Mouse (Mus musculus) spleen, adult 2 months (tissue): ENCODE measurements around the gene Cables2. TPM values are rescaled to one million over a fixed set of nuclear protein-coding genes. Genes with fewer than 3 reads are reported as not detected.

Experiments
- DNase-seq, 2 experiments: peaks; one replicate each; pipeline versions ENCODE4 v3.0.0 to v3.0.0-alpha.2; 2012 to 2021; ENCODE audit warnings: low spot score in 2 of 2, low read depth in 1 of 2
- H3K27ac ChIP-seq: fragments of 200-500 bp; 2 replicates; pipeline ENCODE4 v1.5.1; 2012; ENCODE audit warnings: low read length, inconsistent platforms; ENCODE audit not compliant: insufficient read depth
- H3K27me3 ChIP-seq: fragments of 200-500 bp; 2 replicates; pipeline ENCODE4 v1.6.1; 2012; ENCODE audit warnings: mild to moderate bottlenecking, moderate library complexity, low read length, inconsistent platforms; ENCODE audit not compliant: control insufficient read depth, insufficient read depth
- H3K36me3 ChIP-seq: fragments of 200-500 bp; 2 replicates; pipeline ENCODE4 v1.6.1; 2012; ENCODE audit warnings: mild to moderate bottlenecking, low read length, inconsistent platforms; ENCODE audit not compliant: control insufficient read depth, insufficient read depth
- H3K4me1 ChIP-seq: fragments of 200-500 bp; 2 replicates; pipeline ENCODE4 v1.6.1; 2011; ENCODE audit warnings: inconsistent platforms; ENCODE audit not compliant: control insufficient read depth, insufficient read depth, insufficient read length
- H3K4me3 ChIP-seq: fragments of 200-500 bp; 2 replicates; pipeline ENCODE4 v1.5.1; 2011; ENCODE audit warnings: mild to moderate bottlenecking, inconsistent platforms; ENCODE audit not compliant: insufficient read depth, insufficient read length; ENCODE audit errors: extremely low read depth
- CTCF ChIP-seq: fragments of 200-500 bp; IDR thresholded peaks from 2 replicates; pipeline ENCODE4 v1.5.1; 2011; ENCODE audit warnings: mild to moderate bottlenecking, inconsistent platforms; ENCODE audit not compliant: insufficient read depth, insufficient read length, insufficient replicate concordance; ENCODE audit errors: extremely low read depth
- POLR2A ChIP-seq: fragments of 200-500 bp; IDR thresholded peaks from 2 replicates; pipeline ENCODE4 v1.6.1; 2011; ENCODE audit warnings: low read depth, low read length, inconsistent platforms
- WGBS: fragments of 180-500 bp; shearing (Covaris S2); methylation state at CpG from one replicate; pipeline ENCODE4 v1.1.7; 2018; 5-methylcytosine and 5-hydroxymethylcytosine counted together
- polyA plus RNA-seq: library from polyadenylated mRNA; depleted of rRNA; stranded (reverse); fragments of >200 nt; gene quantifications from 2 replicates; pipeline ENCODE4 v1.2.3, GENCODE M21; 2012

Cables2 gene
- polyA plus RNA-seq, 1 experiment: 40.9 TPM

DNA sequence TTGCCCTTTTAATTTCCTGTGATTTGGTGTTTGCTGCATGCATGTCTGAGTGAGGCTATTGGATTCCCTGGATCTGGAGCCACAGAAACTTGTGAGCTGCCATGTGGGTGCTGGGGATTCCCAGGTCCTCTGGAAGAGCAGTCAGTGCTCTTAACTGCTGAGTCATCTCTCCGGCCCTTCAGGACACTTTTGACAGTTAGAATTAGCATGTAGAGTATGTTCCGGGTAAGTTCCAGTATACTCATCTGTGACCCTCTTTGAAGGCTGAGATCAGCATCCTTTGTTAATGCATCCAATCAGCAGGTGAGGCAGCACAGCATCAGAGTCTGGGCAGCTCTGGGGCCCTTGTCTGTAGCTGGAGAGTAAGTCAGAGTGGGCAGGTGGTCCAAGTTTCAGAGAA, 27.0 kb upstream of the Cables2 start:
- TF ChIP-seq CTCF (no peak), POLR2A (no peak)
- H3K27ac ChIP-seq: no peak overlapping the region
- H3K4me3 ChIP-seq: no peak overlapping the region
- no peak for DNase-seq
- H3K27me3 ChIP-seq: no peaks in the 10 kb centered on the region
- no peaks in the 10 kb centered on the region for H3K36me3 ChIP-seq
- no peaks in the 10 kb centered on the region for H3K4me1 ChIP-seq
- WGBS: 40% methylated on average over 2 of the region's 2 CpGs

- no peak for DNase-seq
- TF ChIP-seq POLR2A (no peak), CTCF (no peak)
- H3K36me3 ChIP-seq: no peaks in the 10 kb centered on the region
- no peak overlapping the region for H3K27ac ChIP-seq
- no peaks in the 10 kb centered on the region for H3K27me3 ChIP-seq
- no peak overlapping the region for H3K4me3 ChIP-seq
- WGBS: 92% methylated on average over 8 of the region's 8 CpGs
- H3K4me1 ChIP-seq: no peaks in the 10 kb centered on the region
Observed at GRCm38 (mm10) chr2:180292906-180293305, 19.6 kb upstream of the Cables2 start.

DNA sequence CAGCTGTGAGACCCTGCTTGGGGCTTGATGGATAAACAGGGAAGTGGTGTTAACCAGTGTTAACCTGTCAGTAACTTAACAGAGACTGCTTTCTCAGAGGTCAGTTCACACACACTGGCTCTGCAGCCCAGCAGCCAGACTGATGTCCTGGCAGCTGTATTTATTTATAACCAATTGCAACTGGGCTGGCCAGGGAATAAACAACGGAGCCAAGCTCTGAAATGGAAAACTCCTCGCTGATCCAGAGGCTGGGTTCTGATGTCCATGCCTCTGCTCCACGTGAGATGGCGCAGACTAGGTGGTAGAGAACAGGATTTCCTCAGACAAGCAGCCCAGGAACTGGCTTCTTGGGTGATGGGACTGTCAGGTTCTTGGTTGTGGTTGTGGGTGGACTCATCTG, 18.7 kb upstream of the Cables2 start:
- no peaks in the 10 kb centered on the region for H3K4me1 ChIP-seq
- TF ChIP-seq POLR2A: no peak
- no peak for TF ChIP-seq CTCF
- WGBS: 70% methylated on average over 4 of the region's 4 CpGs
- no peaks in the 10 kb centered on the region for H3K27me3 ChIP-seq
- H3K27ac ChIP-seq: no peak overlapping the region
- no peak for DNase-seq
- no peak overlapping the region for H3K4me3 ChIP-seq
- no peaks in the 10 kb centered on the region for H3K36me3 ChIP-seq

DNA sequence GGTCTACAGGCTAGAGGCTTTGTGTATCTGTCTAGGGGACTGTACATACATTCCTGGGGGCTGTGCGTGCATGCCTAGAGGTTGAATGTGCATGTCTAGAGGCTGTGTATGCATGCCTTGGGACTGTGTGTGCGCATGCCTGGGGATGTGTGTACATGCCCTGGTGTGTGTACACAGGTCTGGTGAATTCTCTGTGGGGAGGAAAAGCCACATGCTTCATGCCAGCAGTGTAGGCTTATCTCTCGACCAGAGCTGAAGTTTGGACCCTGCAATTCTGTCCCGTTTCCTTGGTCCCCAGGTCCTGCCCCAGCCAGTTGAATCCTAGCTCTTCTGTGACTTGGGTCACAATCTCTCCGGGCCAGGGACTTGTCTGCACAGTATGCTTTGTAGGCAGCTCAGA, 18.3 kb upstream of the Cables2 start:
- no peaks in the 10 kb centered on the region for H3K27me3 ChIP-seq
- H3K36me3 ChIP-seq: no peaks in the 10 kb centered on the region
- no peak overlapping the region for H3K27ac ChIP-seq
- H3K4me3 ChIP-seq: no peak overlapping the region
- DNase-seq: no peak
- TF ChIP-seq POLR2A (no peak), CTCF (no peak)
- WGBS: 84% methylated on average over 5 of the region's 5 CpGs
- no peaks in the 10 kb centered on the region for H3K4me1 ChIP-seq

DNA sequence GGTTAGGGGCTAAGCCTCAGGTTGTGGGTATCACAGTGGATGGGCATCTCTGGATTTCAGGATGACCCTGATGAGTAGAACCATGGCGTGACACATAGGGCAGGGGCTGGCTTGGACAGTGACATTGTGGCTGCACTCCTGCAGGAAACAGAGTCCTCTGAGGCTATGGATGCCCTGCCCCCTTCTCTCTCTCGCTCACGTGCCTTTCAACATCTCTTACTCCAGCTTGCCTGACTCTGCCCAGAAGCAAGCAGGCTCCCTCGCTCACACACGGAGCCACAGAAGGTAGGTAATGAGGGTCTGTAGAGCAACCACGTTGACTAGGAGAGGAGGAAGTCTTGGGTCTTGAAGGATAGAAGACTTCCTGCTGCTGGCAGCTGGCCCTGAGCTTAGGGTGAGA, 17.2 kb upstream of the Cables2 start:
- TF ChIP-seq CTCF: no peak
- no peak for TF ChIP-seq POLR2A
- Histone ChIP-seq H3K27me3 (no peaks in the 10 kb centered on the region), H3K4me1 (no peaks in the 10 kb centered on the region), H3K27ac (no peak overlapping the region), H3K4me3 (no peak overlapping the region), H3K36me3 (no peaks in the 10 kb centered on the region)
- no peak for DNase-seq
- 35% methylated on average over 6 of the region's 6 CpGs for WGBS

- 77% methylated on average over 16 of the region's 16 CpGs for WGBS
- no peak for DNase-seq
- no peaks in the 10 kb centered on the region for H3K27me3 ChIP-seq
- no peaks in the 10 kb centered on the region for H3K4me1 ChIP-seq
- H3K36me3 ChIP-seq: no peaks in the 10 kb centered on the region
- H3K27ac ChIP-seq: no peak within 1 kb of the TSS
- no peak within 1 kb of the TSS for H3K4me3 ChIP-seq
- no peak for TF ChIP-seq CTCF
- no peak for TF ChIP-seq POLR2A
Observed at GRCm38 (mm10) chr2:180289440-180290108, 16.3 kb upstream of the Cables2 start, which contains the start of gene Rbbp8nl. Rbbp8nl (minus strand) TSS chr2:180289879.

GRCm38 (mm10) chr2:180288966-180289365, 15.7 kb upstream of the Cables2 start:
- no peak for DNase-seq
- TF ChIP-seq POLR2A (no peak), CTCF (no peak)
- H3K36me3 ChIP-seq: no peaks in the 10 kb centered on the region
- no peak overlapping the region for H3K27ac ChIP-seq
- H3K27me3 ChIP-seq: no peaks in the 10 kb centered on the region
- H3K4me3 ChIP-seq: no peak overlapping the region
- no peaks in the 10 kb centered on the region for H3K4me1 ChIP-seq
- 77% methylated on average over 11 of the region's 11 CpGs for WGBS
